Mouse (Mus musculus) neutrophil, adult 65 days (primary cell): Measurements from ENCODE around the gene Gskip. TPM values are rescaled to one million over a fixed set of nuclear protein-coding genes. Genes with fewer than 3 reads are reported as not detected.

Experiments
- total RNA-seq: library from RNA; stranded (reverse); gene quantifications from 2 replicates; pipeline ENCODE4 v1.2.4, GENCODE M21; 2023

The Gskip gene
- 10.3 and 10.7 TPM in 2 replicates for total RNA-seq

DNA sequence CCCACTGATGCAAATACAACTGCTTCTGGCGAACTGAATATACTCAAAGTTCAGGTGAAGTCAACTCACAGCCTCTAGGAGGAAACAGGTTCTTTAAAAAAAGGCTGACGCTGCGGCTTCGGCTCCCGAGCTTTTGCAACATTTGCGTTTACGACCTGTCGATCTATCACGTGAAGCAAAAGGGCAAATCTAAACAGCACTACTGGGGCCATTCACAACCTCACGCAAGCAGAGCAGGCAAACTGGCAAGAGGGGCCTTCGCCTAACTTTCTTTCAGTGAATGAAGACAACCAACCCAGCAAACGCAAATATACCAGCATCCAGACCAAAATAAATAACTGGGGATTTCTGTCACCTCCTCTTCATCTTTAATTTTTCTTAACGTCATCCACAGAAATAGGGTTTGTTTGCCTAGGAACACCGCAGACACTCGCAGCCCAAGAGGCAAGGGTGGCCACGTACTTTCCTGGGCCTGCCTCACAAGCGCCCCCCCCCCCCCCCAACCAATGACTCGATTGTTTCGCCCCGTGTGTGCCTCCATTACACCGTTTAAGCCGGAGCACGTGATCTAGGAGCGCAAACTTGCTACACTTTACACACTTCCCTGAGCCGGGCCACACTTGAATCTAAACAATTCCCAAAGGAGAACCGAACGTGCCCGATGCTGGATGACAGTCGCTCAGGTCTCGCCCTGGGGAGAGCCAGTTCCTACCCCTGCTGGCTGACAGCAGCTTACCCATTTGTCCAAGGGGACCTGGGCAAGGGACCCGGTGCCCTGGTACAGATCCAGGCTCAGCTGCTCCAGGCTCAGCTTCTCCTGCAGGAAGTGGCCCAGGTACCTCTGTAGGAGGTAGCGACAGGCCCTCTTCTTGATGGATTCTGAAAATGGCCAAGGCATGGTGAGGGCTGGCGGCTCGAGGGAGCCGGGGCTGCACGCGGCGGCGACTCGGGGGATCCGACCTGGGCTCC, at the start of gene Gskip:
Gskip (plus strand) TSS at position 897 of the 969 bp plus-strand sequence.

GRCm38 (mm10) chr12:105685001-105685691, 517 bp downstream of the Gskip start, which contains the start of gene Atg2b:
TSS of gene Atg2b (minus strand) at chr12:105685211.

DNA sequence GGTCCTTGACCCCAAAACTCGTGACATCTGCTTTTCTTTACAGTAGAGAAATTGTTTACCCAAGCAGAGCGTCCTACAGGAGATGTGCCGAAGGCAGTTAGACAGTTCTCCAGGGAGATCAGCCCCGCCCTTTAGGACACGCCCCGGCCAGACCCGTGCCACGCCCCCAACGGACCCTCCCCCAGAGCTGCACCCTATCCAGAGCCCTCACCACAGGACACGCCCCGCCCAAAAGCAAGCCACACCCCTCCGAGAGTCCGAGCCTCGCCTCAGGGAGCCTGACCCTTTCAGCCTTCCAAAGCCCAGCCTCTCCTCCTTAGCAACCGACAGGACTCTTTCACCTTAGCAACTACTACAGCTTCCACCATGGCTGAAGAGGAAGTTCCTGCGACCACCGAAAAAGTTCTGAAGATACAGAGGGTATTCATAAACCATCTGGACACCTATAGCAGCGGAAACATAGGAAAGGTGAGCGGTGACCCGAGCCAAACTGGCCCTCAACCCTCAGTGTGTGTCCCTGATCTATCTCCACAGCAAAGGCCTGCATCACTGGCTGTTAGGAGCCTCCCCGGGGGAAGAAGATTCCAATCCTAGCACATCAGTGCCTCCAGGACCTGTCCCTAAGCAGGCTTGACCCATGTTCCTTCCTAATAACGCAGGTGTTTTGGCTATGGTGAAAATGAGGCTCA, 21.3 kb downstream of the Gskip start, which contains the start of gene Ak7:
Ak7 (plus strand) TSS at position 178 of the 689 bp plus-strand sequence.

Other genes starting within 250 kb of the Gskip start
- gene D430019H16Rik, start 231.0 kb upstream of the Gskip start, total RNA-seq, result not detected in 2 replicates
- not detected in 2 replicates for gene Bdkrb2, start 121.6 kb upstream of the Gskip start, total RNA-seq
- gene Bdkrb1, start 81.7 kb upstream of the Gskip start, total RNA-seq, result not detected in 2 replicates
- gene Atg2b, start 382 bp downstream of the Gskip start, total RNA-seq, result 16.8 and 20.2 TPM in 2 replicates
- not detected in 2 replicates for gene Ak7, start 21.1 kb downstream of the Gskip start, total RNA-seq
- gene Papola, start 99.9 kb downstream of the Gskip start, total RNA-seq, result 103 and 106 TPM in 2 replicates